Mouse (Mus musculus) midbrain, postnatal 0 days (tissue): Measurements from ENCODE around the gene Actg1. TPM values are rescaled to one million over a fixed set of nuclear protein-coding genes. Genes with fewer than 3 reads are reported as not detected.

Experiments used
- ATAC-seq: fragments of 200-750 bp; cut with Nextera tagmentation; 2 replicates; pipeline ENCODE4 v1.8.0; 2017; ENCODE audit warnings: moderate number of reproducible peaks, mild to moderate bottlenecking, moderate TSS enrichment, moderate library complexity; ENCODE audit not compliant: low FRiP score
- DNase-seq: peaks from one replicate; pipeline ENCODE4 v3.0.0-alpha.2; 2015; ENCODE audit warnings: low spot score
- H3K27ac ChIP-seq: fragments of 300-500 bp; sonication (generic); 2 replicates; pipeline ENCODE4 v1.5.1; 2014; ENCODE audit warnings: low read depth, mild to moderate bottlenecking, low read length, mixed read lengths
- H3K27me3 ChIP-seq: fragments of 300-500 bp; sonication (generic); 2 replicates; pipeline ENCODE4 v1.6.1; 2014; ENCODE audit warnings: low read length, control low read depth, mixed read lengths; ENCODE audit not compliant: insufficient read depth
- H3K36me3 ChIP-seq: fragments of 300-500 bp; sonication (generic); 2 replicates; pipeline ENCODE4 v1.6.1; 2014; ENCODE audit warnings: low read length, control low read depth, mixed read lengths; ENCODE audit not compliant: insufficient read depth
- H3K4me1 ChIP-seq: fragments of 300-500 bp; sonication (generic); 2 replicates; pipeline ENCODE4 v1.6.1; 2014; ENCODE audit warnings: mild to moderate bottlenecking, control low read depth, antibody characterized with exemption, low read length, mixed read lengths; ENCODE audit not compliant: insufficient read depth
- H3K4me2 ChIP-seq: fragments of 300-500 bp; sonication (generic); 2 replicates; pipeline ENCODE4 v1.6.1; 2014; ENCODE audit warnings: low read depth, mild to moderate bottlenecking, low read length, mixed read lengths; ENCODE audit not compliant: poor library complexity, severe bottlenecking
- H3K4me3 ChIP-seq: fragments of 300-500 bp; sonication (generic); 2 replicates; pipeline ENCODE4 v1.5.1; 2014; ENCODE audit warnings: low read depth, mild to moderate bottlenecking, low read length, moderate library complexity
- H3K9ac ChIP-seq: fragments of 300-500 bp; sonication (generic); replicated peaks from 2 replicates; pipeline ENCODE4 v1.6.1; 2014; ENCODE audit warnings: mild to moderate bottlenecking, low read length, moderate library complexity, mixed read lengths; ENCODE audit not compliant: poor library complexity, severe bottlenecking
- H3K9me3 ChIP-seq: fragments of 300-500 bp; sonication (generic); 2 replicates; pipeline ENCODE4 v1.6.1; 2016; ENCODE audit warnings: low read length, control low read depth
- CTCF ChIP-seq: IDR thresholded peaks from 2 replicates; pipeline ENCODE4 v1.5.1; 2016; ENCODE audit warnings: antibody characterized with exemption, mild to moderate bottlenecking
- WGBS: fragments of 180-500 bp; shearing (Covaris S2); extraction: QIAGEN DNeasy Blood & Tissue Kit; methylation state at CpG from one replicate; pipeline ENCODE4 v1.1.7; 2014; 5-methylcytosine and 5-hydroxymethylcytosine counted together
- polyA plus RNA-seq: library from polyadenylated mRNA; unstranded; fragments of >200 nt; fragmentation: Nextera tagmentation; extraction: Ambion mirVana; gene quantifications from 2 replicates; pipeline ENCODE4 v1.2.1, GENCODE M21; 2015
- total RNA-seq: library from RNA; depleted of rRNA; stranded (reverse); fragments of >200 nt; gene quantifications from 2 replicates; pipeline ENCODE4 v1.2.3, GENCODE M21; 2014

Gene Actg1
- total and polyA plus RNA-seq, 2 experiments from 2014 or later, result 2,534 to 3,992 TPM

DNA sequence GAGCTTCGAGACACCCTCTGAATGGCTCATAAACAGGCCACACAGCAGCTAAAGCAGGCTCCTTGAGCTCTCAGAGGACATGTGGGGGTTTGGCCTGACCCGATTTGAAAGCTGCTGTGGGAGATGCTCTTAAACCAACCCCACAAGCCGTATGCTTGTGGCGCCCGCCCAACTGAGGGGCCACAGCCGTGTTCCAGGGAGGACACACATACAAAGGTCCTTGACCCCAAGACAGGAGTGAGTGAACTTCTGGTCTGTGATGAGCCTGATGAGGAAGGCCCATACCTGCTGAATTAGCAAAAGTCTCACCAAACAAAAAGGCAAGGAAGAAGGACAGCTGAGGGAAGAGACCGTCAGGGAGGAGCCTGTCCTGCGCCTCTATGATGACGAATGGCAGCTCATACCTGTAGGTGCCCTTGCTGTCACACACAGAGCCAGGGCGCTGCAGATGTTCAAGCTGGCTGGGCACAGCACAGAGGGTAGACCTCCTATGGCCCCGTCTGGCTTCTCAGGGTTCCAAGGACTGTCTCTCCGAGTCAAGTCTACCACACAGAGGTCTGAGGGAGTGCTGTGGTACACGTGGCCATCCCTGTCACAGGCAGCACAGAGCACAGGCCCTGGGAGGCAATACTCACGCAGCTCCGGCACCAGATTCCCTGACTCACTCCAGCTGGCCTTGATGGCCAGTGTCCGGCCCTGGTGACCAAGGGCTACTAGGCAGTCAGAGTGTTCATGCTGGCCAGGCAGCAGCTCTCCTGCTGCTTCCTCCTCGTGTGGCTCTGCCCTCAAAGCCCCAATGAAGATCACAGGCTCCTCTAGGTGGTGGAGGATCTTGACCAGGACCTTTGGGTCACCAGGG, 28.2 kb upstream of the Actg1 start:
- ATAC-seq (no peak), DNase-seq (no peak)
- peak overlapping the region; percentile 93 for H3K4me2 ChIP-seq
- H3K27me3 ChIP-seq, result no peaks in the 10 kb centered on the region
- 0 out of 2 replicates have a peak overlapping the region, but pooled peaks have one; percentile 36 for H3K9ac ChIP-seq
- H3K4me3 ChIP-seq, result peak overlapping the region; percentile 87; the same call in 1 of the 2 replicates
- no peaks in the 10 kb centered on the region for H3K9me3 ChIP-seq
- peaks cover 61% of the 10 kb centered on the region for H3K36me3 ChIP-seq
- TF ChIP-seq CTCF, result no peak
- 88% methylated on average over 17 of the region's 17 CpGs for WGBS
- no peak overlapping the region for H3K27ac ChIP-seq
- H3K4me1 ChIP-seq, result peaks cover 10% of the 10 kb centered on the region

DNA sequence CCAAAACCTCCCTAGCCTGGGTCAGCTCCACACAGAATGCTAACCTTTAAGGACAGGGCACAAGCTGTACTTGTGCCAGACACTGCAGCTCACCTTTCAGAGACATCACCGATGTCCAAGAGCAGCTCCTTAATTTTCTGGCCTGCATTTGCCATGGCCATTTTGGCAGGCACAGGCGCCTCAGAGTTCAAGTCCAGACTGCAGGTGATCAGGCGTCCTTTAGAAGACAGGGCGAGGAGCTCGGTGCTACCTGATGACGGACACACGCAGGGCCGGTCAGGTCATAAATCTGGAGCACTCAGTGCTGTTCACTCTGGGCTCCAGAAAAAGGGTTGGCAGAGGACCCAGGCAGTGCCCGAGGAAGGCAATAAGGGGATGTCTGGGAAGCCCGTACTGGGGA, 27.0 kb upstream of the Actg1 start:
- WGBS, result 96% methylated on average over 10 of the region's 10 CpGs

DNA sequence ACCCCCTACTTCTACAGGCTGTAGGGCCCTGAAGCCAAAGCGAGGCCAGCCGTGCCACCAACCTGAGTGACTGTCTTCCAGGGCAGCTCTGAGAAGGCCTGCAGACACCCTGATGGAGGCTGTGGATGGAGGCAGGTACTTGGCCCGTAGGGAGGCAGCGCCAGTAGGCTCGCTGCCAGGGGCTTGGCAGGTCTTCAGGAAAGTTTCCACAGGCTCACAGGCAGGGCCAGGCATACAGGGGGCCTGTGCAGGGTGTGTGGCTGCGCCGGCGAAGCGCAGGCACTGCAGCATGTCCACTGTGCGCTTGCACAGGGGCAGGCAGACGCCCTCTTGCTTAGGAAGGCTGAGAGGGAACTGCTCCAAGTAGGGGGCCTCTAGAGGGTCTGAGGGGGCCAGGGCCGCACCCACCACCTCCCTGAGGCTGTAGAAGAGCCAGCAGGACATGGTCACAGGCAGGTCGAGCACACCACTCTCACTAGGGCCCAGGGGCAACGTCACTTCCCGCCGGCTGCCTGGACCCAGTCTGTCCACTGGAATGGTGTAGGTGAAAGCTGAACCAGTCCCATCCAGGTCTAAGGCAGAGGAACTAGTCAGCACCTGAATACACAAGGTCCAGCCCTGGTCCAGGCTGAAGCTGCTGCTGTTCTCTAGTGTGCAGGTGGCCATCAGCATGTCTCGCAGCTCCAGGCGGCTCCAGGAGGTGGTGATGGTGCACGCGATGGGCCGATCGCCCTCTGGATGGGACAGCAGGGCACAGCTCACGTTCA, 25.7 kb upstream of the Actg1 start:
- ATAC-seq (no peak), DNase-seq (no peak)
- peaks cover 10% of the 10 kb centered on the region for H3K4me1 ChIP-seq
- peaks cover 71% of the 10 kb centered on the region for H3K36me3 ChIP-seq
- H3K4me3 ChIP-seq, result no peak overlapping the region
- H3K9ac ChIP-seq, result no peak overlapping the region
- 89% methylated on average over 23 of the region's 23 CpGs for WGBS
- no peak for TF ChIP-seq CTCF
- no peak overlapping the region for H3K4me2 ChIP-seq
- H3K27me3 ChIP-seq, result no peaks in the 10 kb centered on the region
- no peaks in the 10 kb centered on the region for H3K9me3 ChIP-seq
- no peak overlapping the region for H3K27ac ChIP-seq

More for the DNA sequence above, 27.0 kb upstream of the Actg1 start:
- no peak overlapping the region for H3K4me2 ChIP-seq
- ATAC-seq, result no peak
- no peaks in the 10 kb centered on the region for H3K9me3 ChIP-seq
- no peaks in the 10 kb centered on the region for H3K27me3 ChIP-seq
- no peak for DNase-seq
- H3K36me3 ChIP-seq, result peaks cover 59% of the 10 kb centered on the region
- no peak overlapping the region for H3K27ac ChIP-seq
- peaks cover 10% of the 10 kb centered on the region for H3K4me1 ChIP-seq
- no peak overlapping the region for H3K4me3 ChIP-seq
- H3K9ac ChIP-seq, result no peak overlapping the region
- no peak for TF ChIP-seq CTCF

DNA sequence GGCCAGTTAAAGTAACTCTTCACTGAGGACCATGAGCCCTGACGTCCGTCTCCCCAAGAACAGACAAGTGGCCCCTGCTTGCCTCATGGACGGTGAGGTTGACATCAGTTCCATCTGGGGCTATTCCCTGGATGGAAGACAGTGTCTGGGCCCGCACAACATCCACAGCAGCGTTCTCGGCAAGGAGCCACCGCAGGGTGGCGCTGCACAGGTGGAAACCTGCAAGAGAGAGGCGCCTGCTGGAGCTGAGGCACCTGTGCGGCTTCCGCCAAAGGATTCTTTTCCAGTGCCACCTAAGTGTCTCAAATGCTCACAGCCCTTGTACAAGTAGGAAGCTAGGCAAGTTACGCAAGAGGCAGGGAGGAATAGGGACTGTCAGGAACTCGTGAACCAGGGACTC, 24.7 kb upstream of the Actg1 start:
- Histone ChIP-seq H3K4me2 (no peak overlapping the region), H3K9me3 (no peaks in the 10 kb centered on the region), H3K4me1 (peaks cover 10% of the 10 kb centered on the region), H3K36me3 (peaks cover 79% of the 10 kb centered on the region), H3K27me3 (no peaks in the 10 kb centered on the region), H3K4me3 (no peak overlapping the region), H3K9ac (no peak overlapping the region), H3K27ac (no peak overlapping the region)
- DNase-seq (no peak), ATAC-seq (no peak)
- WGBS, result 67% methylated on average over 13 of the region's 13 CpGs
- TF ChIP-seq CTCF, result peak; percentile 61

DNA sequence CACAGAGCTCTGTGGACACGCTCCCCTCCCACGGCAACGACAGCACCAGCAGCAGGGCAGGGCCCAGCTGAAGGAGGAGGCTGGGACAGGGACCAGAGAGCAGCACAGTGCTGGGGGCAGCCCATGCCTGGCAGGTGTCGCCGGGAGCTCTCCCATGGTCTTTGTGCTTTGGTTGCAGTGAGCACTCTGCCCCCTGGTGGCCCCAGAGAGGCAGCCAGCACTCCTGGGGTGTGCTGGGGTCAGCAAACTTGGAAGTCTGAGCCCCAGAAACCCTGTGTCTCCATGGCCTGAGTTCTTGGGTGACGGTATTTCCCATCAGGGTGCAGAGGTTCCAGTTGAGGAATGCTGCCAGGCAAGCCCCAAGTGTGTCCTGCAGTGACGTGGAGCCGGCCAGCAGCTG, 21.3 kb upstream of the Actg1 start:
- Histone ChIP-seq H3K9ac (no peak overlapping the region), H3K4me3 (no peak overlapping the region), H3K4me2 (no peak overlapping the region), H3K9me3 (no peaks in the 10 kb centered on the region), H3K27ac (no peak overlapping the region), H3K36me3 (peaks cover 58% of the 10 kb centered on the region), H3K27me3 (no peaks in the 10 kb centered on the region), H3K4me1 (peaks cover 8% of the 10 kb centered on the region; the same call in 1 of the 2 replicates)
- DNase-seq (peak; percentile 55), ATAC-seq (0 out of 2 replicates have a peak, but pooled peaks have one; percentile 32)
- TF ChIP-seq CTCF, result peak; percentile 78
- 30% methylated on average over 8 of the region's 8 CpGs for WGBS
